Mouse (Mus musculus): ENCODE data around the gene Dusp21.

The Dusp21 gene

DNA sequence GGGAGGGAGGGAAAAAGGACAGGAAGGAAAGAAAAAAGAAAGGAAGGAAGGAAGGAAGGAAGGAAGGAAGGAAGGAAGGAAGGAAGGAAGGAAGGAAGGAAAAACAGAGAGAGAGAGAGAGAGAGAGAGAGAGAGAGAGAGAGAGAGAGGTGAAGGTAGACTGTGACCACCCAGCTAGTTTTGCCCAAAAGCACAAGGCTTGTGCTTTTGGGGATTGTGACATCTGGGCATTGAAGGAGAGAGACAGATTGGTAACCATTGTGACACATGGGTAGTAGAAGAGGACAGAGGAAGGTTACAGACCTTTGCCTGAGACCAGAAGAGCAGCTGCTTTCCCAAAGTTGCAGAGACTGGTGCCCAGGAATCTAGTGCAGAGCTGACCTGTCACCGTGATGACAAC is at the start of gene Dusp21:
Gene Dusp21, plus strand, starts transcription at position 301 of the 400 bp plus-strand sequence.
- no peak for DNase-seq (ENCODE audit: low spot score)

DNA sequence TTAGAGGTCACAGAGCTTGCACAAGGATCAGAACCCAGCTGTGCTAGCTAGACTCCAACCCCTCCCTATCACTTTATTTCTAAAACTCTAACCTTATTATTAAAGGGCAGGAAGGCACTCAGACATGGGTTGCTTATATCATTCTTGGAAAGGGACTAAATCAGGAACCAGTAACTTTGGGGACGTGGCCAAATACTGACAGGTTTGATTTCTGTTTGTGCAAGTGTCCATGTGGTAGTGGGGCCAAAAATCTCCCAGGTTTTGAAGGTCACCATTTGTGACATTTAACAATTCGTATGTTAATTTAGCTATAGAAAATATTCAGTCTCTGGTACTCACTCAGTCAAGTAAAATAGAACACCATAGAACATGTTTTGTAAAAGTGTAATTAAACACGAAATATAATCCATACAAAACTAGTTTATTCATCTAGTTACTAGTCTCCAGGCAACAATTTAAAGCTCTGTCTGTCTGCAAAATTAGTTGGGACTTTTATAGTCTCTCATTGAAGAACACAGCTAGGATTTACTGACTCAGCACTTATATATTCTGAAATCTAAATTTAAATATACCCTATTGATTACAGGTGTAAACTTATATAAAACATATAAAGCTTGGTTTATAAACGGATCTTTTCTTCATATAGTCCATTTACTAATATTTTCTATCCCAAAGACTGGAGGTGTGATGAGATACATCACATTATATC is 15.2 kb downstream of the Dusp21 start:
- no peak for DNase-seq (ENCODE audit: low spot score)

GRCm38 (mm10) chrX:18161796-18162191 is 16.1 kb downstream of the Dusp21 start:
- DNase-seq (ENCODE audit: low spot score), result no peak

DNA sequence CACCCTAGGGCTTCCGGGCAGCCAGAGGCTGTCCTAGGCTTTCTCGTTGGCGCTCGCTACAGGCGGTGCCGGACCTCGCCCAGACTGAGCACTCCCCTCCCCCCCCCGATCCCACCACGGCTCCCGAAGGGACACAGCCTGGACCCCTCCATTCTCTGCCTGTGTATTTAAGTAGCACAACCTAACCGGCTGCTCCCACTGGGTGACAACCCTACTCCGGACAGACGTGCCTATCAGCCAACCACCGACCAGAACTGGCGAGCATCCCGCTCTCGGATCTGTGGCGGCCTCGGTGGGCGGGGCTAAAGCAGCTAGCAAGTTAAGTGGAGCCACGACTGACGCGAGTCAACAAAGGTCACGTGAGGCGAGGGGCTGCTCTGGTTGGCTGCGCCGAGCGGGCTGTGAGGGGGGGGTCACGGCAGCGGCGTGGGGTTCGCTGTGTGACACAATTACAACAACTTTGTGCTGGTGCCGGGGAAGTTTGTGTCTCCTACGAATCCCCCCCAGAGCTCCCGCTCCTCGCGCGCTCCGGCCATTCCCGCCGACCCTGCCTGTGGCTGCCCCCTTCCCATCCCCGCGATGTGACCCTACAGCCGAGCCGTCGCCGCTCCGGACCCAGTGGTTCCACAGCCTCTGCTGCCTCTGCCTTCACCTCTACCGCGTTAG is 16.7 kb downstream of the Dusp21 start, which contains the start of gene Kdm6a:
Gene Kdm6a, plus strand, starts transcription at position 384 of the 666 bp plus-strand sequence.
- peak; percentile 100 for DNase-seq (ENCODE audit: low spot score)

DNA sequence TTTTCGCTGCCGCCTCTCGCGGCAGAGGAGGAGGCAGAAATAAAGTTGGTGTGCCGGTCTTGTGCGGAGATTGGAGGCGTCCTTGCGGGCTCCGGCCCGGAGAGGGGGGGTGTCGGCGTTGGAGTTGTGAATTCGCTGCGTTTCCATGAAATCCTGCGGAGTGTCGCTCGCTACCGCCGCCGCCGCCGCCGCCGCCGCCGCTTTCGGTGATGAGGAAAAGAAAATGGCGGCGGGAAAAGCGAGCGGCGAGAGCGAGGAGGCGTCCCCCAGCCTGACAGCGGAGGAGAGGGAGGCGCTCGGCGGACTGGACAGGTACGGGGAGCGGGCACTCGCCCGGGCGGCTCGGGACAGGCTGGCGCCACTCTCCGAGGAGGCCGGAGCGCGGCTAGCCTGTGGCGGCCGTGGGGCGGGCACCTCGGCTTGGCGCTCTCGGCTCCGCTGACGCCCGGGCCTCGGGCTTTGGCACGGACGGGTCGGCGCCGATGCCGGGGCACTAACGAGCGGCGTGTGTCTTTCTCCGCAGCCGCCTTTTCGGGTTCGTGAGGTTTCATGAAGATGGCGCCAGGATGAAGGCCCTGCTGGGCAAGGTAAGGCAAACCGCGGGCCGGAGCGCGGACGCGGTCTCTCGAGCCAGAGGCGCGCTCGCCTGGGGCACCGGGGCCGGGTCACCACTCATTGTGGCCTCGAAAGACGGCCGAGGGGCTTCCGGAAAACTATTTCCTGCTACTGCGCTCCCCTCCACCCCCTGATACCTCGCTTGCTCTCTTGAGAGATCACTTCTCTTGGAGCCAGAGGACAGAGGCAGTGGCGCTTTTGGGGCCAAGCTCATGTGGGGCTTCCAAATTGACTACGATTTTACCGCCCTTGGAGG is 17.4 kb downstream of the Dusp21 start:
- DNase-seq (ENCODE audit: low spot score), result peak; percentile 55

GRCm38 (mm10) chrX:18163917-18164624 is 18.4 kb downstream of the Dusp21 start:
- peak; percentile 35 for DNase-seq (ENCODE audit: low spot score)

- no peak for DNase-seq (ENCODE audit: low spot score)
Measured at GRCm38 (mm10) chrX:18165121-18165520, 19.5 kb downstream of the Dusp21 start.

- DNase-seq (ENCODE audit: low spot score), result no peak
Measured at GRCm38 (mm10) chrX:18166961-18167360, 21.3 kb downstream of the Dusp21 start.

DNA sequence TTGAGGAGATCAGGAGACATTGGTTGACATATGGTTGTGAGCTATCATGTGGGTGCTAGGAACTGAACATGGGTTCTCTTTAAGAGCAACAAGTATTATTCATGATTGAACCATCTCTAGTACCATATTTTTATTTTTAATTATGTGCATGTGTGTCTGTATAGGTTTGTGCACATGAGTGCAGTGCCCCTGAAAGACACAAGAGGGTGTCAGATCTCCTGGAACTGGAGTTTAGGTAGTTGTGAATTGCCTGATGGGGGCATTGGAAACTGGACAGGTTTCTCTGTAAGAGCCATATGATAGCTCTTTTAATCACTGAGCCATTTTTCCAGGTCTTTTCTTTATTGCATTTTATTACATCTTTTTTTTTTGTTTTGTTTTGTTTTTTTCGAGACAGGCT is 23.3 kb downstream of the Dusp21 start:
- DNase-seq (ENCODE audit: low spot score), result no peak

GRCm38 (mm10) chrX:18174831-18175230 is 29.2 kb downstream of the Dusp21 start:
- no peak for DNase-seq (ENCODE audit: low spot score)

- no peak for DNase-seq (ENCODE audit: low spot score)
Measured at GRCm38 (mm10) chrX:18177803-18178202, 32.1 kb downstream of the Dusp21 start.

GRCm38 (mm10) chrX:18179492-18179891 is 33.8 kb downstream of the Dusp21 start:
- DNase-seq (ENCODE audit: low spot score), result no peak

GRCm38 (mm10) chrX:18187203-18187602 is 41.5 kb downstream of the Dusp21 start:
- DNase-seq (ENCODE audit: low spot score), result no peak

GRCm38 (mm10) chrX:18188293-18188692 is 42.6 kb downstream of the Dusp21 start:
- DNase-seq (ENCODE audit: low spot score), result no peak
